Mouse (Mus musculus): ENCODE results near the gene Rnf223.
A peak's percentile ranks its signal among the peaks of the same experiment; 100 is the strongest.

The Rnf223 gene

DNA sequence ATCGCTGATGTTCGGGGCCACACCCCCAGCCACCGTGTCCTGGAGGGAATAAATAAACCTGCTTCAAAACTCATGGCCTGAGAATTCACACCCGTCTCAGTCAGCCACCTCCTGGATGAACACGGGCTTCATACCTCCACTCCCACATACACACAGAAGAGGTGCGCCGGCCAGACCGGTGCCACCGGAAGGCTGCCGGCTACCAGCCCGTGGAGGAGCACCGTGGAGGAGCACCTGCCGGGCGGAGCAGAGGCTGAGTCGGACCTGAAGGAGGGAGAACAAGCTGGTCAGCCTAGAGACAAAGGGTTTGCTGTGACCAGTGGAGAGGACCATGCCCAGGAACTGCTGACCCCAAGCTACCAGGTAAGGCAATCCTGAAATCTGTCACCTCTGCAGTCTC lies at the start of gene Rnf223:
TSS of gene Rnf223 (plus strand) at position 78 of the 400 bp plus-strand sequence.
- DNase-seq, result no peak

DNA sequence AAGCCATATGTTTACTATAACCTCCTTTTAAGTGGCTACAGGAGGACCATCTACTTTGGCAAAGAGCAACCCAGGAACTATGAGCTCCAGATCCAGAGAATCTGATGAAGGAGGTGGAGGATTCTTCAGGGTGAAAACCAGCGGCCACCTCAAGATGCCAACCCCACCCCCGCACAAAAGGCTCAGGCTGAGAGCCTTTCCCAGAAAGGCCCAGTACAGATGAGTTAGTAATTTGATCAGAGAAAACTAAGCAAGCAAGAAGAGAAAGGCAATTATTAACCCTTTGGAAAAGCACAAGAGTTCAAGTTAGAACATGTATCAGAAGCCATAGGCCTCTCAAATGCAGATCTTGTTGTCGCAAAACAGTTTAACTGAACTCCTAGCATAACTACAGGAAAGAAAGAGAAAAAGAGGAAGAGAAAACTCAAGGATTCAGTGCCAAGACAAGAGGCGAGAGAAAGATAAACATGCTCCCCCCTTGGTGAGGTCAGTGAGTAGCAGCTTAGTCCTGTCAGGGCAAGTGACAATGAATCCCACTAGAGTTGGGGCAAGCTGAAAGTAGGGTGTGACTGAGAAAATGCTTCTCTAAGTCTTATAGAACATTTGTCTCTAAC lies 47.6 kb upstream of the Rnf223 start:
- DNase-seq, result no peak

DNA sequence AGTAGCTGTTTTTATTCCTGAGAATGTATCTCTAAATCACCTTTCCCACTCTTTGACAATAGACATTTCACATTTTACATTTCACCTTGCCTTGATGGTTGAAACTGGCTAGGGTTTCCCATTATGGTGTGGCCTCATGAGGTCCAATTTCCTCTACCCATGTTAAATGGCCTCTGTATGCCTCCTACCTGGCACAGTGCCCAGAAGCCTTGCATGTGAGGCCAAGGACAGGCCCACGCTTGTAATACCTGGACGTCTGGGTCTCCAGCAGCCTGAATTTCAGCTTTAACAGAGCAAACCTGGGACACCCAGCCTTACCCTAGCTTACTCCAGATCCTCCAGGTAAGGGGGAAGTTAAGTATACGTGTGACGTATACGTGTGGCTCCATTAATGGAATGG lies 47.0 kb upstream of the Rnf223 start:
- no peak for DNase-seq

- DNase-seq, result no peak
Measured at GRCm38 (mm10) chr4:156084096-156084879, 46.0 kb upstream of the Rnf223 start.

GRCm38 (mm10) chr4:156085256-156085655 lies 45.1 kb upstream of the Rnf223 start:
- DNase-seq, result no peak

GRCm38 (mm10) chr4:156087398-156088087 lies 42.8 kb upstream of the Rnf223 start:
- no peak for DNase-seq

GRCm38 (mm10) chr4:156091236-156091635 lies 39.1 kb upstream of the Rnf223 start:
- no peak for DNase-seq

DNA sequence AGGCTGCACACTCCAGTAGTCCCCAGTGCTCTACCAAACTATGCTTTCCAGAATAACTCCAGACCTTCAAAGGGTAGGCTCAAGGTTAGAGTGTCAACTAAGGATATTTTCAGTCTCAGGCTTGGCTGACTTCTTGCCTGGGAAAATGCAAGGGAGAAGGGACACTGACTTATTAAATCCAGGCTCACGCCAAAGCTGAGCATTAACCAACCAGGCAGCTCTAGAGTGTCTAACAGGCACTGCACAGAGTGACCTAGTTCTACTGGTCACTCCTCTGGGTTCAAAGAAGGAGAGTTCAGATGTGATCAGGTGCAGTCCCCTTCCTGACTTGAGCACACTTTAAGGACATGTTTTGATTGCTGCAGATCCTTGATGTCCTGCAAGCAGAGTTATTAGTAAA lies 37.5 kb upstream of the Rnf223 start:
- no peak for DNase-seq

DNA sequence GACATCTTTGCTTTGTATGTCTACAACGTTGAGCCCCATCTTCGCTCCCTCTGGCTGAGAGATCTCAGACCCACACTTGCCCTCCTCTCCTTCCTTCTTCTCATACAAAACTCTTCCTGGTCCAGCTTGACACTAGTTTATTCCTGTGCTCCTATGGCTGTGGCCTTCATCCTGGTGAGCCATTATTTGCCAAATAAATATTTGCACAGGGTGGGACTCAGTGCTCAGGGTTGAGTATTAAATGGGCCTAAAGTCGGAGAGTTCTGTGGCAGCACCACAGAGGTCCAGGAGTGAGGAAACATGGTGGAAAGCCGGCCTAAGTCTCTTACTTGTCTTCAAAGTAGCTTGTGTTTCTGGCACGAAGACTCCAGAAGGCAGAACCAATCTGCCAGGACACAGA lies 36.6 kb upstream of the Rnf223 start:
- DNase-seq, result no peak

DNA sequence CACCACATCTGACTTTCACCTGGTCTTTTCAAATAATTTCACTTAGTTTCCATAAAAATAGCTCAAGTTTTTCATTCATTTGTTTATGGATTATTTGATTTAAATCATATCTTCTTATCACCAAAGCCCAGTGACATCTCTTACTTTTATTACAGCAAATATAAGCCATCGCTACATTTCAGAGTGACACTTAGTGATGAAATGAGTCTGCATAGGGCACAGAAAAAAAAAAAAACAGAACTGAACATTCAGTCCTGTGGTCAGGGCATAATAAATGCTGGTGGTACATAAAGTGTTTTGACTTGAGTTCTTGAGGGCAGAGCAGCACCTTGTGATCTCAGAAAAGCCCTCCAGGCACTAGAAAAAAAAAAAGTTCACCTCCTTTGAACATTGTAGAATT lies 34.1 kb upstream of the Rnf223 start:
- DNase-seq, result no peak

DNA sequence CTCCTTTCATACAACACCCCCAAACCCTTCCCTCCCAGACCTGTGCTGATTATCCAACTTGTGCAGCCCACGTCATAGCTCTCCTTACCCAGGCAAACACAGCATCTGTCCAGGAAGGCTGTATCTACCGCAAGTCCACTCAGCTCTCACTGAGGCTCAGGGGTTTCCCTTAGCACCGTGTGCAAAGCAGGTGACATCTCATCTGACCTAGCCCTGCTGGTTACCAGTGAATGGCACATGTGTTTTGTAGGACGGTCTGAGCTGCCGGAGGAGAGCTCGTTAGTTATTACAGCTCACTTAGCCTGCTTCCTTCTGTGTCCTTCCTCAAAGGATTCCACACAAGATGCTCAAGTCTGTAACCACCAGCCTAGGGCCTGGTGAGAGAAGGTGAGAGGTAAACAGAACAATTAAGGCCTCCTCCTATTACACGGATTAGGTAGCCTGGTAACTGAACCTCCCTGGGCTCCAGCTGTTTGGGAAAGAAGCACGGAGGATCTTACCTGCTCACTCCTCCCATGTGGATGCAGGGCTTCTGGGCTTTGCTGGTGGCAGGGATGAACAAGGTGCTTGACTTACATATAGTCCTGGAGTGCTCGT lies 32.4 kb upstream of the Rnf223 start:
- no peak for DNase-seq

DNA sequence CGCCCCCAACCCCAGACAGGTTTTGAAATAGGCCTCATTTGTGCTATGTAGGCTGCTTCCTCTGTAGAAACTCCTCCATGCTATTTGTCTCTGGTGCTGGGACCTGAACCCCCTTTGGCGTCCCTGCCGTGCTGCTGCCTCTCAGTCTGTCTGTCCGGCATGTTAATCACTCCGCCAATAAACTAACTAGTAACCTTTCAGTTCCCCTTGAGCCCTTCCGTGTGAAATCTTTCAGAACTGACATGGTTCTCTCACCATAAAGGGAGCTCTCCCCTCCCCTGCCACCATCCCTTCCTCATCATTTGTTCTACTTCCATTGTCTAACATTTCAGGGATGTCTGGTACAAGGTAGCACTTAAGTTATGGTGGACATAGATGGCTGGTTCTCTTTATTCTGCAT lies 30.9 kb upstream of the Rnf223 start:
- DNase-seq, result no peak

DNA sequence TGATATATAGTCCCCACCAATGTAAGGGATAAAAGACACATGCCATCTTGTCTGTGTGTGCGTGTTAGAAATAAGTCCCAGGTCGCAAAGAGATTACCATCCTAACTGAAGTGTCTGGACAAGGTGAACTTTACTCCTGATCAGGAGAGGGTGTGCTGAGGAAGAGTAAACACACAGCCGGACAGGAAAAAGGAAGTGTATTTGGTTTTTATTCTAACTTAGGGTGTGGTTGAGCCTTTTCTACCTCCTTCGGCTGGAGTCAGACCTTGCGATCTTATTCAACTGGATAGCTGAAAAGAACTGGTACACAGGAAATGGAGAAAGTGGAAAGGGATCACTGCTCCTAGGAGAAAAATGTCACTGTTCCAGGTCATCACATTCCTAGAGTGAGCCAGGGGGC lies 29.8 kb upstream of the Rnf223 start:
- DNase-seq, result no peak

DNA sequence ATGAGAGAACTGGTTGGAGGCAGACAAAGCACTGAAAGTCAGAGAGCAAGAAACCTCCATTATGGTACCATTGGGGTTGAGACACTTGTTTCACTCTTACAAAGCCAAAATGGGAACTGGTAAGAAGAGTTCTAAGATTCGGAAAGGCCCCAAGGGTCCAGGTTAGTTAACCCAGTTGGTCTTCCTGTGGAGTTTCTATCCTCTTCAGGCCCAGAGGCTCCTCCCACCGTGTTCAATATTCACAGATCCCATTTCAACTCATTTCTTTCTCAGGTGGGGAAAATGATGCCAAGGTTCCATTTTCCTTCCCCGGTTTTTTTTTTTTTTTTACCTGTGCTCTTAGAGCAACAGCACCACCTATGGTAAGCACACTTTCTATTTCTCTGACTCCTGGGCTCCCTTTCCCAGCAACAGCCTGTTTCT lies 28.8 kb upstream of the Rnf223 start:
- DNase-seq, result peak; percentile 14

- no peak for DNase-seq
Measured at GRCm38 (mm10) chr4:156103342-156103741, 27.0 kb upstream of the Rnf223 start.

GRCm38 (mm10) chr4:156108606-156109546 lies 21.4 kb upstream of the Rnf223 start:
- DNase-seq, result peak; percentile 84

DNA sequence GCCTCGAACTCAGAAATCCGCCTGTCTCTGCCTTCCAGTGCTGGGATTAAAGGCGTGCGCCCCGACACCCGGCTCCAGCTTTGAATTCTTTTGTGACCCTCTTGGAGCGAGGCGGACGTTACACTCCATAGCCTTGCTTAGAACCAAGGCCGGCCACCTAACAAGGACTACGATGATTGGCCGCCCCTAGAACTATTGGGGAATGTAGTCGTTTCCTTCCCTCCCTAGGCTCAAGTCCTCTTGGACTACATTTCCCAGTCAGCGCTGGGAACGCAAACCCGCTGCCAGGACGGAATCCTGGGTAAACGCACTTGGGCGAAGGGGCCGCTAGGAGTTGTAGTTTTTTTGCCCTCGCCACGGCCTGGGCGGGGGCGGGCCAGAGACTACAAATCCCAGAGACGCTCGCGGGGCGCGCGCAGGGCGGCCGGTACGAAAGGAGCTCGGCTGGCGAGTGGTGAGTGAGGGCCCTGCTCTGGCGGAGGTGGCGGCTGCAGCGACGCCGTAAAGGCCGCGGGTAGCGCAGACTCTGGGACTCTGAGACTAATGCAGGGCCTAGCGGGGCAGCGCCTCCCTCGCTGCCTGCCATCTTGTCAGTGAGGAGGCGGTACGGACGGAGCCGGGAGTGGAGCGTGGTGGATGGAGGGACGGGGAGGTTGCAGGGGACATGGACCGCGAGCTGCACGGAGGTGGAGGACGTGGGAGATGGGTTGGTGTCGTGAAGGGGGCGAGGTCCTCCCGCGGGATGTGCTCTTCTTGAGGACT lies 20.6 kb upstream of the Rnf223 start, which contains the start of gene 9430015G10Rik:
TSS of gene 9430015G10Rik (plus strand) at position 413 of the 762 bp plus-strand sequence.
- peak; percentile 99 for DNase-seq

GRCm38 (mm10) chr4:156124077-156124476 lies 6.2 kb upstream of the Rnf223 start:
- no peak for DNase-seq

DNA sequence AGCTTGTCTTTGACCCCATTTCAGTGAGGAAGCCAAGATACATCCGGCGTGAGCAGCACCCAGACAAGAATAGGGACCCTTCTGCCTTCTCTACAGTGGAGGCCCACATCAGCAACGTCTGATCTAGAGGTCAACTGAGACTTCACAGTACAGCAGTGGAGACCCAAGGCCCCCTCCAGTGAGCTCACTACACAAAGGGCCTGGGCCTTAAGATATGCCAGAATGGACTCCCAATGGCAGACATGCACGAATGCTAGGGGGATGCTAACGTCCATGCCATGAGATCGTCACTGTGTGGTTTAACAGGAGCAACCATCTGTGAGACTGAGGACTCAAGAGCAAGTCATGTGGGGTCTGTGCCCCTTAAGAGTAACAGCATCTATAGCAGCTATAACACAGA lies 4.9 kb upstream of the Rnf223 start:
- DNase-seq, result no peak

- DNase-seq, result no peak
Measured at GRCm38 (mm10) chr4:156126841-156127240, 3.5 kb upstream of the Rnf223 start.

GRCm38 (mm10) chr4:156128746-156129145 lies 1.6 kb upstream of the Rnf223 start:
- DNase-seq, result no peak

- DNase-seq, result no peak
Measured at GRCm38 (mm10) chr4:156130940-156131339, 627 bp downstream of the Rnf223 start.
